Mouse (Mus musculus) liver, embryonic 14.5 days (tissue): ENCODE measurements at regions not wholly inside any gene's neighbourhood (a gene's known extent, or its start where the extent isn't known, plus 50 kb on each side); places are given as distances from the start of the nearest gene placed in this dataset.

Experiments
- ATAC-seq: fragments of 200-750 bp; cut with Nextera tagmentation; 2 replicates; pipeline ENCODE4 v1.8.0; 2017; ENCODE audit warnings: moderate number of reproducible peaks, mild to moderate bottlenecking, moderate library complexity; ENCODE audit not compliant: insufficient read depth
- DNase-seq, 3 experiments: peaks; one replicate each; pipeline ENCODE4 v3.0.0-alpha.2; 2012 to 2013; ENCODE audit warnings: low read depth in 3 of 3, low spot score in 3 of 3
- H3K27ac ChIP-seq: fragments of 300-500 bp; sonication (generic); 2 replicates; pipeline ENCODE4 v1.5.1; 2014; ENCODE audit warnings: moderate library complexity, mild to moderate bottlenecking, control low read depth, inconsistent platforms
- H3K27me3 ChIP-seq: fragments of 300-500 bp; sonication (generic); 2 replicates; pipeline ENCODE4 v1.6.1; 2014; ENCODE audit warnings: mild to moderate bottlenecking, low read length, moderate library complexity; ENCODE audit not compliant: control insufficient read depth, insufficient read depth
- H3K36me3 ChIP-seq: fragments of 300-500 bp; sonication (generic); replicated peaks from 2 replicates; pipeline ENCODE4 v1.6.1; 2014; ENCODE audit warnings: low read depth; ENCODE audit not compliant: control insufficient read depth, insufficient read depth
- H3K4me1 ChIP-seq, 2 experiments: fragments of 200-500 bp in 1 of 2; fragments of 300-500 bp in 1 of 2; sonication (generic) in 1 of 2; replicated peaks; 2 replicates each; pipeline ENCODE4 v1.6.1; 2012 to 2014; ENCODE audit warnings: antibody characterized with exemption in 1 of 2, inconsistent platforms in 1 of 2, low read length in 1 of 2; ENCODE audit not compliant: control insufficient read depth in 2 of 2, insufficient read depth in 2 of 2
- H3K4me2 ChIP-seq: fragments of 300-500 bp; sonication (generic); 2 replicates; pipeline ENCODE4 v1.6.1; 2014; ENCODE audit warnings: low read depth, mild to moderate bottlenecking, control low read depth, moderate library complexity
- H3K4me3 ChIP-seq, 2 experiments: fragments of 200-500 bp in 1 of 2; fragments of 300-500 bp in 1 of 2; sonication (generic) in 1 of 2; 2 replicates each; pipeline ENCODE4 v1.5.1; 2012 to 2014; ENCODE audit warnings: low read depth in 2 of 2, low read length in 2 of 2, mild to moderate bottlenecking in 2 of 2, control low read depth in 1 of 2, inconsistent platforms in 1 of 2, moderate library complexity in 1 of 2; ENCODE audit not compliant: insufficient read depth in 1 of 2
- H3K9ac ChIP-seq: fragments of 300-500 bp; sonication (generic); replicated peaks from 2 replicates; pipeline ENCODE4 v1.6.1; 2014; ENCODE audit warnings: mild to moderate bottlenecking, control low read depth, moderate library complexity
- H3K9me3 ChIP-seq: fragments of 300-500 bp; sonication (generic); 2 replicates; pipeline ENCODE4 v1.6.1; 2016; ENCODE audit warnings: low read length, mixed read lengths; ENCODE audit not compliant: control insufficient read depth
- CTCF ChIP-seq: IDR thresholded peaks from 2 replicates; pipeline ENCODE4 v1.5.1; 2016; ENCODE audit warnings: antibody characterized with exemption, low read depth, control low read depth
- EP300 ChIP-seq: IDR thresholded peaks from 2 replicates; pipeline ENCODE4 v1.6.1; 2016; ENCODE audit warnings: antibody characterized with exemption, low read depth
- WGBS: fragments of 180-500 bp; shearing (Covaris S2); extraction: QIAGEN DNeasy Blood & Tissue Kit; methylation state at CpG from one replicate; pipeline ENCODE4 v1.1.7; 2014; ENCODE audit not compliant: insufficient replicate concordance; 5-methylcytosine and 5-hydroxymethylcytosine counted together

- Histone ChIP-seq H3K9me3 (no peaks in the 10 kb centered on the region), H3K27me3 (no peaks in the 10 kb centered on the region), H3K4me3 (no peak overlapping the region), H3K4me1 (no peaks in the 10 kb centered on the region), H3K9ac (no peak overlapping the region), H3K4me2 (no peak overlapping the region), H3K36me3 (no peaks in the 10 kb centered on the region), H3K27ac (no peak overlapping the region)
- WGBS, result 25% methylated on average over 1 of the region's 1 CpGs
- no peak for DNase-seq
- TF ChIP-seq CTCF (no peak), EP300 (no peak)
- ATAC-seq, result no peak
Observed at GRCm38 (mm10) chr1:75631729-75632128, 85.7 kb downstream of the Slc4a3 start.

GRCm38 (mm10) chr1:75635591-75635990 lies 89.5 kb downstream of the Slc4a3 start:
- H3K36me3 ChIP-seq, result no peaks in the 10 kb centered on the region
- no peaks in the 10 kb centered on the region for H3K4me1 ChIP-seq
- ATAC-seq, result no peak
- H3K4me2 ChIP-seq, result no peak overlapping the region
- no peaks in the 10 kb centered on the region for H3K27me3 ChIP-seq
- no peak overlapping the region for H3K4me3 ChIP-seq
- no peak for TF ChIP-seq EP300
- no peak for TF ChIP-seq CTCF
- H3K27ac ChIP-seq, result no peak overlapping the region
- H3K9ac ChIP-seq, result no peak overlapping the region
- DNase-seq, result no peak
- WGBS, result 75% methylated on average over 4 of the region's 4 CpGs
- H3K9me3 ChIP-seq, result no peaks in the 10 kb centered on the region

- Histone ChIP-seq H3K27ac (no peak overlapping the region), H3K9me3 (no peaks in the 10 kb centered on the region), H3K36me3 (no peaks in the 10 kb centered on the region), H3K9ac (no peak overlapping the region), H3K4me1 (no peaks in the 10 kb centered on the region), H3K4me2 (no peak overlapping the region), H3K4me3 (no peak overlapping the region), H3K27me3 (no peaks in the 10 kb centered on the region)
- 57% methylated on average over 8 of the region's 8 CpGs for WGBS
- DNase-seq (no peak), ATAC-seq (no peak)
- TF ChIP-seq EP300, result no peak
- no peak for TF ChIP-seq CTCF
Observed at GRCm38 (mm10) chr1:75639031-75640001, 93.2 kb downstream of the Slc4a3 start.

GRCm38 (mm10) chr1:75642496-75642895 lies 96.4 kb downstream of the Slc4a3 start:
- no peaks in the 10 kb centered on the region for H3K36me3 ChIP-seq
- ATAC-seq, result no peak
- DNase-seq, result no peak
- no peaks in the 10 kb centered on the region for H3K27me3 ChIP-seq
- no peak overlapping the region for H3K27ac ChIP-seq
- H3K4me3 ChIP-seq, result no peak overlapping the region
- no peak overlapping the region for H3K9ac ChIP-seq
- H3K4me2 ChIP-seq, result no peak overlapping the region
- no peaks in the 10 kb centered on the region for H3K9me3 ChIP-seq
- WGBS, result 39% methylated on average over 3 of the region's 3 CpGs
- H3K4me1 ChIP-seq, result no peaks in the 10 kb centered on the region
- TF ChIP-seq CTCF (no peak), EP300 (no peak)

GRCm38 (mm10) chr1:75652547-75652946 lies 106.5 kb downstream of the Slc4a3 start:
- ATAC-seq, result no peak
- H3K4me2 ChIP-seq, result no peak overlapping the region
- DNase-seq, result no peak
- H3K27ac ChIP-seq, result no peak overlapping the region
- WGBS, result 20% methylated on average over 10 of the region's 10 CpGs
- H3K27me3 ChIP-seq, result no peaks in the 10 kb centered on the region
- no peaks in the 10 kb centered on the region; a peak in 1 of 4 replicates for H3K4me1 ChIP-seq
- peak; percentile 32 for TF ChIP-seq CTCF
- no peak for TF ChIP-seq EP300
- H3K9ac ChIP-seq, result no peak overlapping the region
- H3K9me3 ChIP-seq, result no peaks in the 10 kb centered on the region
- H3K36me3 ChIP-seq, result no peaks in the 10 kb centered on the region
- H3K4me3 ChIP-seq, result no peak overlapping the region
